Mouse (Mus musculus) erythroblast, embryonic 14.5 days (primary cell): ENCODE results near the gene Tle3.

Experiments
- GATA1 ChIP-seq: IDR thresholded peaks from 2 replicates; pipeline ENCODE4 v1.6.1; 2012; ENCODE audit warnings: low read length, inconsistent platforms, mixed read lengths
- TAL1 ChIP-seq: IDR thresholded peaks from 3 replicates; pipeline ENCODE4 v1.6.1; 2012; ENCODE audit warnings: low read length, inconsistent platforms, mixed read lengths

DNA sequence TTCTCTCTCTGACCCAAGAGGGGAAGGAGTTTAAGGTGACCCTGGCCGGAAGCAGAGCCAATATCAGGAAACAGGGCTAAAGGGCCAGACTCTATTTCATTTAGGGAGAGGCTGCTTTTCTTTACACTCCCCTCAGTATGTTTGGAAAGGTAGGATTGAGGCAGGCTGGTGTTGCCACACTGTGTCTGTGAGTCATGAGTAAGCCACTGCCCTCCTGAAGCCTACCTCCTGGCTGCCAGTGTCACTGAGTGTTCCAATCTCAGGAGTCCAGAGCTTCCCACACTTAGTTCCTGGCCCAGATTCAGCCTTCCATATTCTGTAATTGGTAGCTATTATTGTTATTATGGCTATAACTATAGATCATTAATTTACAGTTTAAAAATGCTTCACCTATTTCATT lies 79.9 kb downstream of the Tle3 start:
- TF ChIP-seq GATA1, result no peak
- no peak for TF ChIP-seq TAL1
